Mouse (Mus musculus) hindbrain, embryonic 12.5 days (tissue): ENCODE results near the gene Nicn1. TPM values are rescaled to one million over a fixed set of nuclear protein-coding genes. Genes with fewer than 3 reads are reported as not detected.
"Not testable (repeated sequence)": the region's sequence is repeated elsewhere in the genome, so short reads cannot be mapped to it uniquely, and the experiment has no call there.

Experiments
- ATAC-seq: fragments of 200-750 bp; cut with Nextera tagmentation; 2 replicates; pipeline ENCODE4 v1.8.0; 2017; ENCODE audit warnings: moderate TSS enrichment; ENCODE audit not compliant: low FRiP score
- H3K27ac ChIP-seq: fragments of 300-500 bp; sonication (generic); 2 replicates; pipeline ENCODE4 v1.5.1; 2016; ENCODE audit warnings: mild to moderate bottlenecking
- H3K27me3 ChIP-seq: fragments of 300-500 bp; sonication (generic); 2 replicates; pipeline ENCODE4 v1.6.1; 2016; ENCODE audit warnings: mild to moderate bottlenecking
- H3K36me3 ChIP-seq: fragments of 300-500 bp; sonication (generic); 2 replicates; pipeline ENCODE4 v1.6.1; 2016; ENCODE audit warnings: mild to moderate bottlenecking
- H3K4me1 ChIP-seq: fragments of 300-500 bp; sonication (generic); 2 replicates; pipeline ENCODE4 v1.6.1; 2016
- H3K4me2 ChIP-seq: fragments of 300-500 bp; sonication (generic); replicated peaks from 2 replicates; pipeline ENCODE4 v1.6.1; 2016; ENCODE audit warnings: mild to moderate bottlenecking
- H3K4me3 ChIP-seq: fragments of 300-500 bp; sonication (generic); 2 replicates; pipeline ENCODE4 v1.5.1; 2016; ENCODE audit warnings: mild to moderate bottlenecking
- H3K9ac ChIP-seq: fragments of 300-500 bp; sonication (generic); 2 replicates; pipeline ENCODE4 v1.6.1; 2016; ENCODE audit warnings: mild to moderate bottlenecking, moderate library complexity
- H3K9me3 ChIP-seq: fragments of 300-500 bp; sonication (generic); replicated peaks from 2 replicates; pipeline ENCODE4 v1.6.1; 2016; ENCODE audit warnings: mild to moderate bottlenecking
- WGBS: fragments of 180-500 bp; shearing (Covaris S2); methylation state at CpG from one replicate; pipeline ENCODE4 v1.1.7; 2016; 5-methylcytosine and 5-hydroxymethylcytosine counted together
- polyA plus RNA-seq: library from polyadenylated mRNA; unstranded; fragments of >200 nt; fragmentation: Nextera tagmentation; extraction: Ambion mirVana; gene quantifications from 2 replicates; pipeline ENCODE4 v1.2.1, GENCODE M21; 2016

Nicn1 gene
- polyA plus RNA-seq, 1 experiment from 2014 or later: 81.7 TPM

- ATAC-seq: peak; percentile 32; the same call in 1 of the 2 replicates
- Histone ChIP-seq H3K27me3 (no peaks in the 10 kb centered on the region), H3K27ac (no peak overlapping the region), H3K9ac (no peak overlapping the region), H3K36me3 (no peaks in the 10 kb centered on the region), H3K4me2 (no peak overlapping the region), H3K4me1 (no peaks in the 10 kb centered on the region), H3K9me3 (no peaks in the 10 kb centered on the region), H3K4me3 (no peak overlapping the region)
- 14% methylated on average over 6 of the region's 6 CpGs for whole genome bisulfite sequencing
Measured at GRCm38 (mm10) chr9:108284410-108284809, 5.8 kb upstream of the Nicn1 start.

GRCm38 (mm10) chr9:108287526-108288238 is 2.5 kb upstream of the Nicn1 start:
- H3K27ac ChIP-seq, H3K27me3 ChIP-seq, H3K36me3 ChIP-seq, H3K4me3 ChIP-seq, H3K4me2 ChIP-seq, H3K4me1 ChIP-seq, ATAC-seq, H3K9me3 ChIP-seq, H3K9ac ChIP-seq: not testable (repeated sequence)
- 80% methylated on average over 4 of the region's 6 CpGs for WGBS

GRCm38 (mm10) chr9:108289347-108289746 is 882 bp upstream of the Nicn1 start:
- Histone ChIP-seq H3K4me3 (0 out of 2 replicates have a peak overlapping the region, but pooled peaks have one; percentile 54), H3K4me1 (peaks cover 8% of the 10 kb centered on the region), H3K9ac (peak overlapping the region; percentile 61; the same call in 1 of the 2 replicates), H3K27me3 (no peaks in the 10 kb centered on the region), H3K36me3 (peaks cover 11% of the 10 kb centered on the region), H3K27ac (peak overlapping the region; percentile 92), H3K9me3 (no peaks in the 10 kb centered on the region), H3K4me2 (peak overlapping the region; percentile 66)
- no peak for ATAC-seq
- 61% methylated on average over 2 of the region's 2 CpGs for WGBS

GRCm38 (mm10) chr9:108290773-108291172 is 544 bp downstream of the Nicn1 start:
- Histone ChIP-seq H3K9me3 (no peaks in the 10 kb centered on the region), H3K4me3 (peak overlapping the region; percentile 54), H3K27ac (peak overlapping the region; percentile 92), H3K27me3 (no peaks in the 10 kb centered on the region), H3K36me3 (peaks cover 26% of the 10 kb centered on the region), H3K9ac (peak overlapping the region; percentile 61), H3K4me1 (peaks cover 9% of the 10 kb centered on the region), H3K4me2 (peak overlapping the region; percentile 66)
- ATAC-seq: peak; percentile 13; the same call in 1 of the 2 replicates
- WGBS: 48% methylated on average over 6 of the region's 6 CpGs

- Histone ChIP-seq H3K4me1 (peaks cover 19% of the 10 kb centered on the region), H3K9ac (peak within 1 kb of the TSS; percentile 54), H3K27me3 (no peaks in the 10 kb centered on the region), H3K36me3 (peaks cover 44% of the 10 kb centered on the region), H3K4me2 (peak within 1 kb of the TSS; percentile 47), H3K9me3 (no peaks in the 10 kb centered on the region), H3K27ac (peak within 1 kb of the TSS; percentile 60), H3K4me3 (peak within 1 kb of the TSS; percentile 28)
- 17% methylated on average over 18 of the region's 18 CpGs for WGBS
- peak; percentile 86 for ATAC-seq
Measured at GRCm38 (mm10) chr9:108296453-108297355, 6.5 kb downstream of the Nicn1 start, which contains the start of gene Amt. Gene Amt (plus strand): TSS chr9:108296853.

- Histone ChIP-seq H3K9me3 (no peaks in the 10 kb centered on the region), H3K4me3 (no peak overlapping the region), H3K4me1 (peaks cover 16% of the 10 kb centered on the region), H3K27ac (no peak overlapping the region), H3K36me3 (peaks cover 41% of the 10 kb centered on the region), H3K27me3 (no peaks in the 10 kb centered on the region), H3K4me2 (no peak overlapping the region), H3K9ac (no peak overlapping the region)
- ATAC-seq: no peak
- WGBS: 90% methylated on average over 3 of the region's 3 CpGs
Measured at GRCm38 (mm10) chr9:108301853-108302252, 11.6 kb downstream of the Nicn1 start.

- peak overlapping the region; percentile 84 for H3K4me2 ChIP-seq
- H3K9me3 ChIP-seq: no peaks in the 10 kb centered on the region
- 90% methylated on average over 4 of the region's 4 CpGs for WGBS
- peak overlapping the region; percentile 93 for H3K4me3 ChIP-seq
- peaks cover 35% of the 10 kb centered on the region for H3K36me3 ChIP-seq
- no peak for ATAC-seq
- peaks cover 31% of the 10 kb centered on the region for H3K4me1 ChIP-seq
- H3K27ac ChIP-seq: peak overlapping the region; percentile 99; the same call in 1 of the 2 replicates
- H3K27me3 ChIP-seq: no peaks in the 10 kb centered on the region
- H3K9ac ChIP-seq: peak overlapping the region; percentile 86
Measured at GRCm38 (mm10) chr9:108304716-108305115, 14.5 kb downstream of the Nicn1 start.

GRCm38 (mm10) chr9:108305170-108305569 is 14.9 kb downstream of the Nicn1 start:
- Histone ChIP-seq H3K9me3 (no peaks in the 10 kb centered on the region), H3K4me1 (peaks cover 31% of the 10 kb centered on the region), H3K4me2 (peak overlapping the region; percentile 84), H3K4me3 (peak overlapping the region; percentile 93), H3K27me3 (no peaks in the 10 kb centered on the region), H3K36me3 (peaks cover 34% of the 10 kb centered on the region), H3K9ac (peak overlapping the region; percentile 86), H3K27ac (peak overlapping the region; percentile 99)
- WGBS: 11% methylated on average over 1 of the region's 1 CpGs
- peak; percentile 8 for ATAC-seq

GRCm38 (mm10) chr9:108305629-108306520 is 15.6 kb downstream of the Nicn1 start, which contains the start of the genes Rhoa and Tcta:
Gene Rhoa (plus strand): TSS chr9:108306129.
Gene Tcta (minus strand): TSS chr9:108306160.
- peak within 1 kb of the TSS; percentile 99 for H3K27ac ChIP-seq
- H3K4me3 ChIP-seq: peak within 1 kb of the TSS; percentile 93
- peaks cover 31% of the 10 kb centered on the region for H3K4me1 ChIP-seq
- WGBS: under 1% methylated on average over 81 of the region's 81 CpGs
- peak within 1 kb of the TSS; percentile 84 for H3K4me2 ChIP-seq
- H3K9me3 ChIP-seq: no peaks in the 10 kb centered on the region
- peak within 1 kb of the TSS; percentile 94 for H3K9ac ChIP-seq
- peaks cover 28% of the 10 kb centered on the region for H3K36me3 ChIP-seq
- no peaks in the 10 kb centered on the region for H3K27me3 ChIP-seq
- ATAC-seq: peak; percentile 98

GRCm38 (mm10) chr9:108306571-108306980 is 16.3 kb downstream of the Nicn1 start:
- Histone ChIP-seq H3K27me3 (no peaks in the 10 kb centered on the region), H3K9me3 (no peaks in the 10 kb centered on the region), H3K4me3 (peak overlapping the region; percentile 93), H3K4me1 (peaks cover 33% of the 10 kb centered on the region), H3K36me3 (peaks cover 25% of the 10 kb centered on the region), H3K27ac (peak overlapping the region; percentile 99), H3K9ac (peak overlapping the region; percentile 94), H3K4me2 (peak overlapping the region; percentile 84)
- peak; percentile 78 for ATAC-seq
- 1% methylated on average over 48 of the region's 51 CpGs for WGBS

- H3K9ac ChIP-seq: peak overlapping the region; percentile 94
- peaks cover 21% of the 10 kb centered on the region for H3K36me3 ChIP-seq
- ATAC-seq: no peak
- peak overlapping the region; percentile 99 for H3K27ac ChIP-seq
- peak overlapping the region; percentile 84 for H3K4me2 ChIP-seq
- 25% methylated on average over 12 of the region's 12 CpGs for WGBS
- no peaks in the 10 kb centered on the region for H3K27me3 ChIP-seq
- no peaks in the 10 kb centered on the region for H3K9me3 ChIP-seq
- peak overlapping the region; percentile 93 for H3K4me3 ChIP-seq
- H3K4me1 ChIP-seq: peaks cover 33% of the 10 kb centered on the region
Measured at GRCm38 (mm10) chr9:108307021-108307807, 17.0 kb downstream of the Nicn1 start.
